Mouse (Mus musculus): ENCODE measurements around the gene Fam171b.

Gene Fam171b

DNA sequence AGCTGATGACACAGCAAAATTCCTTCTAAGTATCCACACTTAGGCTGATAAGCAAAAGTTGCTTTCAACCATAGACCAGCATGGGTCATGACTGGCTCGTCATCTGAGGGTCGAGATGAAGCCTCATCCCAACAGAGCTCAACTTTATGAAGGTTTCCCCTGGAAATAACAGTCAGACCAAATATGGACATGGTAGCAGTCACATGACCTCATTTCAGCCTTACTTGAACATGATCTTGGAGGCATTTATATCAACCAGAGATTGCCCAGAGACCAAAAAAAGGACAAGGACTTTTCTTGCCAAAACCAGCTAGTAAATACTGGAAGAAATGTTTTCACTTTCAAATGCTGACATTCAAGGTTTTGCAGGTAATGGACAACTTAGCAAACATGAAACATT is 81.3 kb downstream of the Fam171b start:
- no peak for DNase-seq

- no peak for DNase-seq
Measured at GRCm38 (mm10) chr2:83901896-83902540, 89.6 kb downstream of the Fam171b start.

GRCm38 (mm10) chr2:83929478-83930088 is 117.1 kb downstream of the Fam171b start:
- DNase-seq, result no peak
